Comparison of ENCODE assay signal across 24 mouse cellular contexts in genomic region chr6:50273416-50273815, GRCm38 (mm10). TPM values are rescaled to one million over a fixed set of nuclear protein-coding genes. Genes with fewer than 3 reads are reported as not detected.
DNase-seq lines count a peak whose midpoint lies in the region; TF ChIP-seq lines count a peak whose summit lies in the region.
"Had no signal": no experiment of that assay in that cellular context is flagged by ENCODE, and none has a peak within 500 bp of the region (broad histone marks: within the 10 kb centered on the region; RNA-seq: fewer than 3 reads in every experiment).

No protein-coding gene starts in this region.

- H3K27ac ChIP-seq in small intestine, adult 2 months (ENCODE audit: insufficient read depth, low read depth, low read length): peak overlapping the region; percentile 70
- H3K27ac ChIP-seq: embryonic facial prominence, embryonic 13.5 days; embryonic facial prominence, embryonic 15.5 days; forebrain, embryonic 13.5 days; forebrain, embryonic 15.5 days had no signal

- TF ChIP-seq POLR2A in small intestine, adult 2 months (IDR thresholded peaks at IDR 0.05; ENCODE audit: low read depth, low read length): no peak

- peaks cover 12% of the 10 kb centered on the region; the same call in 1 of the 2 replicates for H3K4me1 ChIP-seq in small intestine, adult 2 months (ENCODE audit: control insufficient read depth, insufficient read depth, insufficient read length, low read length)
- H3K4me1 ChIP-seq: embryonic facial prominence, embryonic 13.5 days; embryonic facial prominence, embryonic 15.5 days; forebrain, embryonic 13.5 days; forebrain, embryonic 15.5 days had no signal

- peak; percentile 66 for DNase-seq in heart, adult 11 months
- DNase-seq in heart, adult 18-20 months: no peak
- peak; percentile 66 for DNase-seq in fat pad, adult 2 months (ENCODE audit: extremely low read depth, low read depth, low spot score)
- no peak for DNase-seq in cerebellum, postnatal 25 days
- DNase-seq: adrenal gland, adult 8-10 months; adrenal gland, postnatal 14 days; adrenal gland, postnatal 36 days; B cell, adult 2 months; cerebellum, adult 11-12 months; cerebellum, adult 2 months; cerebellum, adult 9-10 months; cerebellum, postnatal 10 days; cerebellum, postnatal 36 days; embryo, embryonic 11 days; forebrain, postnatal 0 days had no signal

- no peaks in the 10 kb centered on the region for H3K27me3 ChIP-seq in small intestine, adult 2 months (ENCODE audit: control insufficient read depth, insufficient read depth, low read length)
- H3K27me3 ChIP-seq: CH12.LX; embryonic facial prominence, embryonic 13.5 days; embryonic facial prominence, embryonic 15.5 days; forebrain, embryonic 13.5 days; forebrain, embryonic 15.5 days; Patski had no signal

- no peaks in the 10 kb centered on the region for H3K36me3 ChIP-seq in small intestine, adult 2 months (ENCODE audit: control insufficient read depth, insufficient read depth, low read length)
- H3K36me3 ChIP-seq: embryonic facial prominence, embryonic 13.5 days; embryonic facial prominence, embryonic 15.5 days; forebrain, embryonic 15.5 days; G1E had no signal

- no peak overlapping the region for H3K4me3 ChIP-seq in small intestine, adult 2 months (ENCODE audit: low read depth, low read length)
- H3K4me3 ChIP-seq: embryonic facial prominence, embryonic 13.5 days; embryonic facial prominence, embryonic 15.5 days; erythroblast, embryonic 14.5 days; forebrain, embryonic 13.5 days; forebrain, embryonic 15.5 days had no signal

- WGBS in small intestine, adult 2 months: 83% methylated on average over 1 of the region's 1 CpGs

- TF ChIP-seq CTCF in small intestine, adult 2 months (IDR thresholded peaks at IDR 0.05; ENCODE audit: extremely low read depth, insufficient read length, insufficient replicate concordance, low read depth, low read length): no peak

RNA-seq across cellular contexts. Expression of gene Gsdme, which starts 9.8 kb away (rescaled TPM):
- total RNA-seq in heart, adult 18-20 months (2021): under 1 TPM; 0.30 to 0.44 TPM
- polyA plus RNA-seq in small intestine, adult 2 months (2012; rRNA removed): 1.1 and 27.8 TPM in 2 replicates

Comparison
In these comparisons a context has a peak if more than half of its experiments do, and no peak if none do; other contexts are left out.
1. DNase-seq: peak in heart, adult 11 months (single experiment) and fat pad, adult 2 months (single experiment); none in heart, adult 18-20 months (0 of 2) and cerebellum, postnatal 25 days (0 of 2).